In genomic region chr19:53390495-53391007, GRCm38 (mm10) we compare ENCODE assay signal across 1 mouse cellular context.
A peak's percentile ranks its signal among the peaks of the same experiment; 100 is the strongest.
TF ChIP-seq lines count a peak whose summit lies in the region.

Gene Smndc1, minus strand, starts transcription at chr19:53390578.

TF ChIP-seq in MEL, 35 proteins besides CTCF, POLR2A, EP300 and RAD21 (continued from another document):
- peak; percentile 40; the same call in 1 of the 2 replicates for TF ChIP-seq BHLHE40 (IDR thresholded peaks at IDR 0.05; ENCODE audit: borderline replicate concordance, low read depth, low read length)
- TF ChIP-seq MYC (IDR thresholded peaks at IDR 0.05; ENCODE audit: low read depth, low read length): peak; percentile 95
- peak; percentile 34; the same call in 1 of the 2 replicates for TF ChIP-seq POLR2AphosphoS5 (IDR thresholded peaks at IDR 0.05; ENCODE audit: borderline replicate concordance, low read depth, low read length)
- TF ChIP-seq ZMIZ1 (IDR thresholded peaks at IDR 0.05; ENCODE audit: low read depth, low read length): peak; percentile 84
